Mouse (Mus musculus) embryonic facial prominence, embryonic 11.5 days (tissue): ENCODE measurements around the gene Med31. TPM values are rescaled to one million over a fixed set of nuclear protein-coding genes. Genes with fewer than 3 reads are reported as not detected.

Experiments
- ATAC-seq: fragments of 200-750 bp; cut with Nextera tagmentation; replicated peaks from 2 replicates; pipeline ENCODE4 v1.8.0; 2017; ENCODE audit warnings: low read depth; ENCODE audit not compliant: insufficient number of reproducible peaks, low FRiP score, low TSS enrichment
- DNase-seq: peaks from one replicate; pipeline ENCODE4 v3.0.0-alpha.2; 2015; ENCODE audit warnings: low spot score
- H3K27ac ChIP-seq: fragments of 300-500 bp; sonication (generic); replicated peaks from 2 replicates; pipeline ENCODE4 v1.5.1; 2014; ENCODE audit warnings: mild to moderate bottlenecking, low read depth, low read length, control low read depth
- H3K27me3 ChIP-seq: fragments of 300-500 bp; sonication (generic); 2 replicates; pipeline ENCODE4 v1.6.1; 2014; ENCODE audit warnings: mild to moderate bottlenecking, low read length, moderate library complexity, mixed read lengths; ENCODE audit not compliant: control insufficient read depth, insufficient read depth
- H3K36me3 ChIP-seq: fragments of 300-500 bp; sonication (generic); replicated peaks from 2 replicates; pipeline ENCODE4 v1.6.1; 2014; ENCODE audit warnings: low read depth, mild to moderate bottlenecking, low read length, moderate library complexity, mixed read lengths; ENCODE audit not compliant: control insufficient read depth, insufficient read depth
- H3K4me1 ChIP-seq: fragments of 300-500 bp; sonication (generic); 2 replicates; pipeline ENCODE4 v1.6.1; 2014; ENCODE audit warnings: low read length, mixed read lengths; ENCODE audit not compliant: control insufficient read depth, insufficient read depth
- H3K4me2 ChIP-seq: fragments of 300-500 bp; sonication (generic); 2 replicates; pipeline ENCODE4 v1.6.1; 2014; ENCODE audit warnings: low read depth, mild to moderate bottlenecking, control low read depth, low read length, moderate library complexity
- H3K4me3 ChIP-seq: fragments of 300-500 bp; sonication (generic); 2 replicates; pipeline ENCODE4 v1.5.1; 2014; ENCODE audit warnings: low read depth, low read length, control low read depth
- H3K9ac ChIP-seq: fragments of 300-500 bp; sonication (generic); replicated peaks from 2 replicates; pipeline ENCODE4 v1.6.1; 2014; ENCODE audit warnings: mild to moderate bottlenecking, control low read depth, low read length
- H3K9me3 ChIP-seq: fragments of 300-500 bp; sonication (generic); replicated peaks from 2 replicates; pipeline ENCODE4 v1.6.1; 2016; ENCODE audit warnings: mild to moderate bottlenecking, low read length, inconsistent platforms, mixed read lengths; ENCODE audit not compliant: control insufficient read depth
- WGBS: fragments of 180-500 bp; shearing (Covaris S2); extraction: QIAGEN DNeasy Blood & Tissue Kit; methylation state at CpG from one replicate; pipeline ENCODE4 v1.1.7; 2014; 5-methylcytosine and 5-hydroxymethylcytosine counted together
- polyA plus RNA-seq: library from polyadenylated mRNA; unstranded; fragments of >200 nt; fragmentation: Nextera tagmentation; extraction: Ambion mirVana; gene quantifications from 2 replicates; pipeline ENCODE4 v1.2.1, GENCODE M21; 2014

Med31 gene
- polyA plus RNA-seq, 1 experiment from 2014 or later = 52.4 TPM

GRCm38 (mm10) chr11:72228513-72228912 lies 13.1 kb upstream of the Med31 start:
- WGBS = 92% methylated on average over 4 of the region's 4 CpGs
- no peak for ATAC-seq

GRCm38 (mm10) chr11:72226901-72227300 lies 11.5 kb upstream of the Med31 start:
- WGBS = 77% methylated on average over 6 of the region's 6 CpGs

More at GRCm38 (mm10) chr11:72228513-72228912, 13.1 kb upstream of the Med31 start:
- H3K36me3 ChIP-seq = no peaks in the 10 kb centered on the region
- no peaks in the 10 kb centered on the region for H3K4me1 ChIP-seq
- no peak overlapping the region for H3K27ac ChIP-seq
- no peak overlapping the region for H3K4me3 ChIP-seq
- no peaks in the 10 kb centered on the region for H3K27me3 ChIP-seq
- H3K9ac ChIP-seq = no peak overlapping the region
- no peaks in the 10 kb centered on the region for H3K9me3 ChIP-seq
- H3K4me2 ChIP-seq = no peak overlapping the region
- no peak for DNase-seq

GRCm38 (mm10) chr11:72226020-72226791 lies 10.8 kb upstream of the Med31 start:
- H3K4me3 ChIP-seq = no peak overlapping the region
- H3K4me1 ChIP-seq = no peaks in the 10 kb centered on the region
- WGBS = 32% methylated on average over 10 of the region's 10 CpGs
- no peak overlapping the region for H3K27ac ChIP-seq
- no peaks in the 10 kb centered on the region for H3K27me3 ChIP-seq
- H3K36me3 ChIP-seq = no peaks in the 10 kb centered on the region
- no peak for ATAC-seq
- H3K9me3 ChIP-seq = no peaks in the 10 kb centered on the region
- H3K4me2 ChIP-seq = no peak overlapping the region
- no peak for DNase-seq
- no peak overlapping the region for H3K9ac ChIP-seq

More at GRCm38 (mm10) chr11:72226901-72227300, 11.5 kb upstream of the Med31 start:
- H3K9ac ChIP-seq = no peak overlapping the region
- H3K27ac ChIP-seq = no peak overlapping the region
- no peaks in the 10 kb centered on the region for H3K4me1 ChIP-seq
- no peak overlapping the region for H3K4me2 ChIP-seq
- no peaks in the 10 kb centered on the region for H3K27me3 ChIP-seq
- ATAC-seq (no peak), DNase-seq (no peak)
- no peaks in the 10 kb centered on the region for H3K9me3 ChIP-seq
- no peak overlapping the region for H3K4me3 ChIP-seq
- no peaks in the 10 kb centered on the region for H3K36me3 ChIP-seq

GRCm38 (mm10) chr11:72224865-72225264 lies 9.5 kb upstream of the Med31 start:
- H3K4me3 ChIP-seq = no peak overlapping the region
- ATAC-seq = no peak
- H3K36me3 ChIP-seq = no peaks in the 10 kb centered on the region
- no peak overlapping the region for H3K4me2 ChIP-seq
- no peak overlapping the region for H3K27ac ChIP-seq
- no peaks in the 10 kb centered on the region for H3K27me3 ChIP-seq
- 18% methylated on average over 5 of the region's 5 CpGs for WGBS
- no peaks in the 10 kb centered on the region for H3K9me3 ChIP-seq
- DNase-seq = peak; percentile 79
- no peak overlapping the region for H3K9ac ChIP-seq
- no peaks in the 10 kb centered on the region for H3K4me1 ChIP-seq

GRCm38 (mm10) chr11:72223414-72223813 lies 8.0 kb upstream of the Med31 start:
- Histone ChIP-seq H3K9me3 (no peaks in the 10 kb centered on the region), H3K36me3 (no peaks in the 10 kb centered on the region), H3K9ac (no peak overlapping the region), H3K27ac (no peak overlapping the region), H3K4me3 (no peak overlapping the region), H3K4me2 (no peak overlapping the region), H3K4me1 (no peaks in the 10 kb centered on the region), H3K27me3 (no peaks in the 10 kb centered on the region)
- 86% methylated on average over 4 of the region's 4 CpGs for WGBS
- DNase-seq (no peak), ATAC-seq (no peak)

- H3K9ac ChIP-seq = no peak overlapping the region
- H3K4me2 ChIP-seq = no peak overlapping the region
- H3K27me3 ChIP-seq = no peaks in the 10 kb centered on the region
- peak; percentile 86 for DNase-seq
- H3K9me3 ChIP-seq = no peaks in the 10 kb centered on the region
- H3K36me3 ChIP-seq = no peaks in the 10 kb centered on the region
- no peak overlapping the region for H3K4me3 ChIP-seq
- no peak for ATAC-seq
- no peak overlapping the region for H3K27ac ChIP-seq
- WGBS = 17% methylated on average over 6 of the region's 6 CpGs
- H3K4me1 ChIP-seq = no peaks in the 10 kb centered on the region
Measured at GRCm38 (mm10) chr11:72221278-72221677, 5.9 kb upstream of the Med31 start.

- H3K27ac ChIP-seq = no peak overlapping the region
- no peak overlapping the region for H3K4me3 ChIP-seq
- no peaks in the 10 kb centered on the region for H3K36me3 ChIP-seq
- no peaks in the 10 kb centered on the region for H3K27me3 ChIP-seq
- no peak for ATAC-seq
- H3K4me1 ChIP-seq = no peaks in the 10 kb centered on the region
- WGBS = 74% methylated on average over 5 of the region's 5 CpGs
- DNase-seq = no peak
- no peak overlapping the region for H3K4me2 ChIP-seq
- no peak overlapping the region for H3K9ac ChIP-seq
- no peaks in the 10 kb centered on the region for H3K9me3 ChIP-seq
Measured at GRCm38 (mm10) chr11:72217116-72217515, 1.7 kb upstream of the Med31 start.

GRCm38 (mm10) chr11:72214591-72215409 lies 592 bp downstream of the Med31 start:
- Histone ChIP-seq H3K36me3 (peaks cover 3% of the 10 kb centered on the region), H3K4me2 (peak overlapping the region; percentile 92), H3K9ac (peak overlapping the region; percentile 80), H3K4me3 (peak overlapping the region; percentile 84), H3K27me3 (no peaks in the 10 kb centered on the region), H3K27ac (no peak overlapping the region; the same call in 1 of the 2 replicates), H3K4me1 (no peaks in the 10 kb centered on the region), H3K9me3 (no peaks in the 10 kb centered on the region)
- peak; percentile 98 for DNase-seq
- under 1% methylated on average over 51 of the region's 51 CpGs for WGBS
- peak; percentile 95 for ATAC-seq
